Mouse (Mus musculus): ENCODE data around the gene Gmfb. TPM values are rescaled to one million over a fixed set of nuclear protein-coding genes. Genes with fewer than 3 reads are reported as not detected.
"Not testable (repeated sequence)": the region's sequence is repeated elsewhere in the genome, so short reads cannot be mapped to it uniquely, and the experiment has no call there.

The Gmfb gene
- total and polyA plus RNA-seq, 3 experiments, result 7.5 to 33.8 (median 27.4) TPM

DNA sequence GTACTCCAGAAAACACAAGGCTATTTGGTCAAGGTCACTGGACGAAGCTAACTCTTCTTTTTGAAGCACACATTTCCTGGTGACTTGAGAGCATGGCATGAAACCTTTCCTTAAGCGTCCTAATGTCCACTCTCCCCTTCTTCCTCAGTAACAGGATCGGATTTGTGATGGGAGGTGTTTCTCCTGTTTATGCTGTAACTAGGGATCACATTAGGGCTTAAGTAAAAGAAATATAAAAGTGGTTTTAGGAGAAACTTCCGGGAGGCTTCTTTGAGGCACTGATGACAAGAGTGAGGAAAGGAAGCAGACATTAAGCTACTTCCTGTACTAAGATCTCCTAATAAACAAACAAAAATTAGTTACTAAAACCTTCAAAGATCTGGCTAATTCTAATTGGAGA lies 9.3 kb upstream of the Gmfb start:
- H3K27ac ChIP-seq, result peak overlapping the region; percentile 87
- 2% methylated on average over 4 of the region's 4 CpGs for WGBS
- peak overlapping the region; percentile 89 for H3K4me3 ChIP-seq
- intact Hi-C loops (cut with DNase I), result loop anchor here (5.0 kb wide), 1 partner anchor 256 kb away; no protein-coding TSS in a partner anchor
- no peaks in the 10 kb centered on the region; the same call in 1 of the 2 replicates for H3K36me3 ChIP-seq (ENCODE audit: control insufficient read depth, insufficient read depth, low read length)
- TF ChIP-seq EP300 (IDR thresholded peaks at IDR 0.05; ENCODE audit: insufficient read depth, low read depth, low read length) (no peak), CTCF (IDR thresholded peaks at IDR 0.05) (no peak), POLR2A (IDR thresholded peaks at IDR 0.05; ENCODE audit: insufficient read depth, low read depth, low read length) (no peak)
- peaks cover 11% of the 10 kb centered on the region for H3K4me1 ChIP-seq (ENCODE audit: control insufficient read depth, insufficient read depth, low read length)
- no peak for DNase-seq
- no peak overlapping the region for H3K9ac ChIP-seq (ENCODE audit: low read depth, low read length)
- H3K27me3 ChIP-seq (ENCODE audit: control insufficient read depth, insufficient read depth, low read length), result no peaks in the 10 kb centered on the region
- peaks cover 1% of the 10 kb centered on the region; the same call in 1 of the 2 replicates for H3K79me2 ChIP-seq (replicated peaks; ENCODE audit: control insufficient read depth, insufficient read depth, low read length)

DNA sequence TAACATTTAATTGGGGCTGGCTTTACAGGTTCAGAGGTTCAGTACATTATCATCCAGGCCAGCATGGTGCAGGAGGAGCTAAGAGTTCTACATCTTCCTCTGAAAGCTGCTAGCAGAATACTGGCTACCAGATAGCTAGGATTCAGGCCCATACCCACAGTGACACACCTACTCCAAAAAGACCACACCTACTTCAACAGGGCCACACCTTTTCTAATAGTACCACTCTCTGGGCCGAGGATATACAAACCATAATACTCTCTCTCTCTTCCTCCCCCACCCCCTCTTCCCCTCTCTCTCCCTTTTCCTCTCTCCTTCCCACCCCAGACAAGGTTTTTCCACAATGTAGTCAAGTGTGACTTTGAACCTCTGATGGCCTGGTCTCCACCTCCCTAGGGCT lies 5.4 kb upstream of the Gmfb start:
- DNase-seq, result no peak
- Histone ChIP-seq H3K4me3 (no peak overlapping the region), H3K9ac (ENCODE audit: low read depth, low read length) (no peak overlapping the region), H3K79me2 (replicated peaks; ENCODE audit: control insufficient read depth, insufficient read depth, low read length) (no peaks in the 10 kb centered on the region), H3K4me1 (ENCODE audit: control insufficient read depth, insufficient read depth, low read length) (peaks cover 1% of the 10 kb centered on the region; the same call in 1 of the 2 replicates), H3K36me3 (ENCODE audit: control insufficient read depth, insufficient read depth, low read length) (no peaks in the 10 kb centered on the region), H3K27me3 (ENCODE audit: control insufficient read depth, insufficient read depth, low read length) (no peaks in the 10 kb centered on the region), H3K27ac (no peak overlapping the region)
- 38% methylated on average over 1 of the region's 1 CpGs for WGBS
- intact Hi-C loops (cut with DNase I), result no loop called here
- TF ChIP-seq POLR2A (IDR thresholded peaks at IDR 0.05; ENCODE audit: insufficient read depth, low read depth, low read length) (no peak), CTCF (IDR thresholded peaks at IDR 0.05) (no peak), EP300 (IDR thresholded peaks at IDR 0.05; ENCODE audit: insufficient read depth, low read depth, low read length) (no peak)

DNA sequence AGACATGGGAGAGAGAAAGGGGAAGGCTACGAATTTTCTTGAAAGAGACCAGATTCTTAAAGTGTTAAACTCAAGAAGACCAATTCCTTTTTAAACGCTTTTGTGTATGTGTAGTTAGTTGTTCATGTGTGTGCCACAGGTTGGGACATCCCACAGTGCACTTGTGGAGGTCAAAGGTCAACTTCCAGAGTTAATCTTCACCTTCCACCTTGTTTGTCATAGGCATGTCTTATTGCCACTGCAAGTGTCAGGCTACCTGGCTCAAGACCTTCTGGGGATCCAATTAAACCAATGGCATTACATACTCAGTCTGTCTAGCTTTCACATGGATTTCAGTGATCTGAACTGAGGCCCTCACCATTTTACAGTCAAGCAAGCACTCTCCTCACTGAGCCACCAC lies 2.0 kb upstream of the Gmfb start:
- WGBS, result 67% methylated on average over 2 of the region's 2 CpGs
- peaks cover 2% of the 10 kb centered on the region; the same call in 1 of the 2 replicates for H3K36me3 ChIP-seq (ENCODE audit: control insufficient read depth, insufficient read depth, low read length)
- no peak overlapping the region for H3K9ac ChIP-seq (ENCODE audit: low read depth, low read length)
- H3K27ac ChIP-seq, result no peak overlapping the region
- peaks cover 4% of the 10 kb centered on the region for H3K79me2 ChIP-seq (replicated peaks; ENCODE audit: control insufficient read depth, insufficient read depth, low read length)
- peaks cover 5% of the 10 kb centered on the region for H3K4me1 ChIP-seq (ENCODE audit: control insufficient read depth, insufficient read depth, low read length)
- TF ChIP-seq POLR2A (IDR thresholded peaks at IDR 0.05; ENCODE audit: insufficient read depth, low read depth, low read length), result no peak
- TF ChIP-seq CTCF (IDR thresholded peaks at IDR 0.05), result no peak
- no peak for TF ChIP-seq EP300 (IDR thresholded peaks at IDR 0.05; ENCODE audit: insufficient read depth, low read depth, low read length)
- intact Hi-C loops (cut with DNase I), result loop anchor here (5.0 kb wide), 1 partner anchor 37 kb away; the partner anchor contains the start of gene Cnih1
- no peak for DNase-seq
- H3K4me3 ChIP-seq, result no peak overlapping the region
- H3K27me3 ChIP-seq (ENCODE audit: control insufficient read depth, insufficient read depth, low read length), result no peaks in the 10 kb centered on the region

DNA sequence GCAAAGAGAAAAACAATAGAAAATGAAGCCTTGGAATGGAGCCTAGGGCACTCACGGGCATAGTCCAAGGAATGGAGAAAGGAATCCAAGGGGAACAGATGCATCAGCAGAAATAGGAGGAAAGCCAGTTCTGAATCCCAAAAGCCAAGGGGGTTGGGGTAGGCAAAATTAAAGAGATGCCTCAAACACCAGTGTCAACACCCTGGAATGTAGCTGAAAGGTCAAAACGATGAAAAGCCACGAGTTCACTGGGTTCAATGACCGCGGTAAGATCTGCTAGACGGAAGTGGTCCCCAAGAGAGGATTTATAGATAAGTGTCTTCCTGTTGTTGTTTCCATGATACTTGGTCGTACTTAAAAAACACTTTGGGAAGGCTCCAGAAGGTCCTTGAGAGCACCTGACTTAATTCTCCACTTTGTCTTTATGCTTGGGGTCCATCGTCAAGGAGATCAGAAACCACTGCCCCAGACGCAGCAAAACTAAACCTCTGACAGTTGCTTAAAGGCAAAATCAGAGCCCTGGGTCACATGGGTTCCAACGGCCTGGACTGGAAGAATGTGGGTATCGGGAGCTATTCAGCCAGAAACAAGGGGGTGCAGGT lies 670 bp downstream of the Gmfb start:
- no peak for TF ChIP-seq EP300 (IDR thresholded peaks at IDR 0.05; ENCODE audit: insufficient read depth, low read depth, low read length)
- TF ChIP-seq POLR2A (IDR thresholded peaks at IDR 0.05; ENCODE audit: insufficient read depth, low read depth, low read length), result no peak
- no peak for TF ChIP-seq CTCF (IDR thresholded peaks at IDR 0.05)
- WGBS, result under 1% methylated on average over 11 of the region's 11 CpGs
- peaks cover 6% of the 10 kb centered on the region for H3K36me3 ChIP-seq (ENCODE audit: control insufficient read depth, insufficient read depth, low read length)
- H3K4me3 ChIP-seq, result peak overlapping the region; percentile 78
- no peaks in the 10 kb centered on the region for H3K27me3 ChIP-seq (ENCODE audit: control insufficient read depth, insufficient read depth, low read length)
- intact Hi-C loops (cut with DNase I), result loop anchor here (2.0 to 5.0 kb wide), 2 partner anchors 34 to 61 kb away; partner anchors contain the start of genes Cnih1 and Samd4
- peaks cover 6% of the 10 kb centered on the region for H3K4me1 ChIP-seq (ENCODE audit: control insufficient read depth, insufficient read depth, low read length)
- peak overlapping the region; percentile 84 for H3K9ac ChIP-seq (ENCODE audit: low read depth, low read length)
- peaks cover 6% of the 10 kb centered on the region for H3K79me2 ChIP-seq (replicated peaks; ENCODE audit: control insufficient read depth, insufficient read depth, low read length)
- peak; percentile 32 to 36 for DNase-seq
- H3K27ac ChIP-seq, result peak overlapping the region; percentile 99

DNA sequence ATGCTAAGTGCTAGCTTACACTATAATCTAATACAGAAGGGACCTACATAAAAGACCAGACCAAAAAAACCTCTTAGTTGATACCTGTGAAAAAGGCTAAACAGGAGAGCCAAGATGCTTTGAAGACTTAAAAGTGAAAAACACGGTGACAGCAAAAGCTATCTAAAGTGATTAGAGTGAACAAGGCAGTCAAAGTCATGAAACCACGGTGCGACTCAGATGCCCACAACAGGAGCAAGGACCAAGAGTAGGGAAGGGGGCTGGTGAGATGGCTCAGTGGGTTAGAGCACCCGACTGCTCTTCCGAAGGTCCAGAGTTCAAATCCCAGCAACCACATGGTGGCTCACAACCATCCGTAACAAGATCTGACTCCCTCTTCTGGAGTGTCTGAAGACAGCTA lies 2.1 kb downstream of the Gmfb start:
- not testable (repeated sequence) for DNase-seq; H3K4me3 ChIP-seq; H3K36me3 ChIP-seq (ENCODE audit: control insufficient read depth, insufficient read depth, low read length); H3K27me3 ChIP-seq (ENCODE audit: control insufficient read depth, insufficient read depth, low read length); H3K9ac ChIP-seq (ENCODE audit: low read depth, low read length); H3K79me2 ChIP-seq (replicated peaks; ENCODE audit: control insufficient read depth, insufficient read depth, low read length); H3K27ac ChIP-seq; H3K4me1 ChIP-seq (ENCODE audit: control insufficient read depth, insufficient read depth, low read length)
- intact Hi-C loops (cut with DNase I), result loop anchor here (2.0 to 5.0 kb wide), 2 partner anchors 33 to 63 kb away; partner anchors contain the start of genes Cnih1 and Samd4
- WGBS, result 92% methylated on average over 6 of the region's 6 CpGs

DNA sequence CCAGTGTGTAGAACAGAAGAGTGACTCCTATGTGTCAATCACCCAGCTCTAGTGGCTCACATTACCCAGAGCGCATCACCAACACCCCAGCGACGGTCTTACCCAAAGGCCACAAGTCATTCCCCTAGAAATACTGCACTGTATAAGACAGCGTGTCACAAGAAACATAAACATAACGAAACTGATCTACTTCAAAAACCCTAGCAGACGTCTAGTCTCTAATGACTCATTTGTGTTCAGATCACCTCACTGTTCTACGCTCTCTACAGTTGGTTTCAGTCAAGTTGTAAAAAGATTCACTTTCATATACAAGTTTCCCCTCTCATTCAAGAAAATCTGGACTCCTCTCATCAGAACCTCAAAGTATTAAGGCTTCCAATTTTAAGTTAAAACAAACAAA lies 3.3 kb downstream of the Gmfb start:
- Histone ChIP-seq H3K79me2 (replicated peaks; ENCODE audit: control insufficient read depth, insufficient read depth, low read length) (peaks cover 6% of the 10 kb centered on the region), H3K36me3 (ENCODE audit: control insufficient read depth, insufficient read depth, low read length) (peaks cover 6% of the 10 kb centered on the region), H3K4me1 (ENCODE audit: control insufficient read depth, insufficient read depth, low read length) (peaks cover 6% of the 10 kb centered on the region), H3K9ac (ENCODE audit: low read depth, low read length) (no peak overlapping the region), H3K4me3 (no peak overlapping the region), H3K27me3 (ENCODE audit: control insufficient read depth, insufficient read depth, low read length) (no peaks in the 10 kb centered on the region), H3K27ac (no peak overlapping the region)
- TF ChIP-seq POLR2A (IDR thresholded peaks at IDR 0.05; ENCODE audit: insufficient read depth, low read depth, low read length), result no peak
- no peak for TF ChIP-seq CTCF (IDR thresholded peaks at IDR 0.05)
- TF ChIP-seq EP300 (IDR thresholded peaks at IDR 0.05; ENCODE audit: insufficient read depth, low read depth, low read length), result no peak
- 91% methylated on average over 7 of the region's 7 CpGs for WGBS
- no peak for DNase-seq
- intact Hi-C loops (cut with DNase I), result no loop called here
